Mouse (Mus musculus) heart, postnatal 0 days (tissue): ENCODE measurements around the gene Vmn2r82. TPM values are rescaled to one million over a fixed set of nuclear protein-coding genes. Genes with fewer than 3 reads are reported as not detected.

Experiments used
- polyA plus RNA-seq: library from polyadenylated mRNA; unstranded; fragments of >200 nt; fragmentation: Nextera tagmentation; extraction: Ambion mirVana; gene quantifications from 2 replicates; pipeline ENCODE4 v1.2.1, GENCODE M21; 2015
- total RNA-seq: library from RNA; depleted of rRNA; stranded (reverse); fragments of >200 nt; gene quantifications from 2 replicates; pipeline ENCODE4 v1.2.3, GENCODE M21; 2014; ENCODE audit warnings: low replicate concordance; rRNA removed

Vmn2r82 gene
- total and polyA plus RNA-seq, 2 experiments from 2014 or later: not detected

Other genes starting within 250 kb of the Vmn2r82 start
- not detected in 2 replicates for gene Vmn2r80, start 207.8 kb upstream of the Vmn2r82 start, total RNA-seq
- gene Vmn2r80, start 207.8 kb upstream of the Vmn2r82 start, polyA plus RNA-seq: not detected in 2 replicates
- gene Vmn2r81, start 108.8 kb upstream of the Vmn2r82 start, total RNA-seq: not detected in 2 replicates
- gene Vmn2r81, start 108.8 kb upstream of the Vmn2r82 start, polyA plus RNA-seq: not detected in 2 replicates
- not detected in 2 replicates for gene Vmn2r83, start 112.2 kb downstream of the Vmn2r82 start, total RNA-seq
- gene Vmn2r83, start 112.2 kb downstream of the Vmn2r82 start, polyA plus RNA-seq: not detected in 2 replicates
- 7.4 and 11.7 TPM in 2 replicates for gene Plpp2, start 177.3 kb downstream of the Vmn2r82 start, total RNA-seq
- gene Plpp2, start 177.3 kb downstream of the Vmn2r82 start, polyA plus RNA-seq: 5.0 and 5.1 TPM in 2 replicates
- 32.7 and 47.8 TPM in 2 replicates for gene Mier2, start 198.7 kb downstream of the Vmn2r82 start, total RNA-seq
- gene Mier2, start 198.7 kb downstream of the Vmn2r82 start, polyA plus RNA-seq: 11.8 and 12.0 TPM in 2 replicates
- not detected in 2 replicates for gene Theg, start 230.8 kb downstream of the Vmn2r82 start, total RNA-seq
- gene Theg, start 230.8 kb downstream of the Vmn2r82 start, polyA plus RNA-seq: not detected in 2 replicates